Mouse (Mus musculus) liver, postnatal 0 days (tissue): ENCODE results near the gene Il17c.

Experiments
- CTCF ChIP-seq: sonication (generic); IDR thresholded peaks from 2 replicates; pipeline ENCODE4 v1.5.1; 2016; ENCODE audit warnings: antibody characterized with exemption, low read depth
- EP300 ChIP-seq: IDR thresholded peaks from 2 replicates; pipeline ENCODE4 v1.6.1; 2016; ENCODE audit warnings: antibody characterized with exemption, low read depth, mild to moderate bottlenecking

GRCm38 (mm10) chr8:122376365-122377231 lies 45.2 kb upstream of the Il17c start, which contains the start of gene Zc3h18:
- TF ChIP-seq CTCF: peak; percentile 76
- no peak for TF ChIP-seq EP300
